Comparison of ENCODE assay signal across 20 mouse cellular contexts in the genomic region with DNA sequence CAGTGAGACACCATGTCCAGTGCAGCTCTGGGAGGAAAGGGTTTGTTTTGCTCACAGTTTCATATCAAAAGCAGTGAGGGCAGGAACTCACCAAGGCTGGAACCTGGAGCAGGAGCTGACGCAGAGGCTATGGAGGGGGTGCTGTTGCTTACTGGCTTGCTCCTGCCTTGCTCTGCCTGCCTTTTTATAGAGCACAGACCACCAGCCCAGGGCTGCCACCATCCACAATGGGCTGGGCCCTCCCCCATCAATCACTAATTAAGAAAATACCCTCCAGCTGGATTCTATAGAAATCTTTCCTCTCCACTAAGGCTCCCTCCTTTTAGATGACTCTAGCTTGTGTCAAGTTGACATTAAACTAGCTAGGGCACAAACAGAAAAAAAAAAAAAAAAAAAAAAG. TPM values are rescaled to one million over a fixed set of nuclear protein-coding genes. Genes with fewer than 3 reads are reported as not detected.
DNase-seq lines count a peak whose midpoint lies in the region; ATAC-seq and TF ChIP-seq lines count a peak whose summit lies in the region.
"Had no signal": no experiment of that assay in that cellular context is flagged by ENCODE, and none has a peak within 500 bp of the region (broad histone marks: within the 10 kb centered on the region; RNA-seq: fewer than 3 reads in every experiment).

No protein-coding gene starts in this region.

- no peak for TF ChIP-seq CTCF in brain, embryonic 14.5 days (IDR thresholded peaks at IDR 0.05; ENCODE audit: borderline replicate concordance, extremely low read depth, insufficient read depth, insufficient read length)

- DNase-seq in forebrain, embryonic 10.5 days (ENCODE audit: extremely low spot score, low spot score): no peak
- peak; percentile 51 for DNase-seq in brain, embryonic 14.5 days (ENCODE audit: low read depth)
- peak; percentile 42 for DNase-seq in embryo, embryonic 11 days
- DNase-seq in urinary bladder, postnatal 36 days (ENCODE audit: low spot score in 2 of 2): no peak
- DNase-seq in adrenal gland, postnatal 36 days: no peak
- DNase-seq: adrenal gland, adult 2 months; adrenal gland, postnatal 25 days; cerebellum, adult 11 months; cerebellum, adult 8-10 months; cerebellum, postnatal 14 days; gastrocnemius, adult 2 months; gastrocnemius, postnatal 25 days; heart, postnatal 36 days; kidney, adult 11 months; kidney, adult 9 months had no signal

- H3K36me3 ChIP-seq in forebrain, embryonic 13.5 days (ENCODE audit: poor library complexity, severe bottlenecking): no peaks in the 10 kb centered on the region
- no peaks in the 10 kb centered on the region for H3K36me3 ChIP-seq in forebrain, embryonic 10.5 days (replicated peaks)
- H3K36me3 ChIP-seq in embryonic facial prominence, embryonic 13.5 days: no peaks in the 10 kb centered on the region
- H3K36me3 ChIP-seq: heart, embryonic 12.5 days; hindbrain, embryonic 13.5 days had no signal

- peaks cover 4% of the 10 kb centered on the region; the same call in 1 of the 2 replicates for H3K4me1 ChIP-seq in forebrain, embryonic 13.5 days
- peaks cover 19% of the 10 kb centered on the region for H3K4me1 ChIP-seq in forebrain, embryonic 10.5 days
- H3K4me1 ChIP-seq in embryonic facial prominence, embryonic 13.5 days: peaks cover 9% of the 10 kb centered on the region; the same call in 1 of the 2 replicates
- H3K4me1 ChIP-seq: heart, embryonic 12.5 days; hindbrain, embryonic 13.5 days had no signal

- TF ChIP-seq POLR2A in brain, embryonic 14.5 days (IDR thresholded peaks at IDR 0.05; ENCODE audit: borderline replicate concordance, extremely low read depth, insufficient read depth, insufficient read length, poor library complexity, severe bottlenecking): no peak

- peaks cover 47% of the 10 kb centered on the region for H3K27me3 ChIP-seq in forebrain, embryonic 13.5 days
- peaks cover 55% of the 10 kb centered on the region for H3K27me3 ChIP-seq in forebrain, embryonic 10.5 days (ENCODE audit: poor library complexity, severe bottlenecking)
- no peaks in the 10 kb centered on the region for H3K27me3 ChIP-seq in embryonic facial prominence, embryonic 13.5 days
- H3K27me3 ChIP-seq: heart, embryonic 12.5 days; hindbrain, embryonic 13.5 days had no signal

- peak; percentile 50; the same call in 1 of the 2 replicates for ATAC-seq in forebrain, embryonic 13.5 days
- no peak for ATAC-seq in embryonic facial prominence, embryonic 13.5 days (ENCODE audit: insufficient number of reproducible peaks, insufficient read depth, low FRiP score, low TSS enrichment, low read depth)
- ATAC-seq: hindbrain, postnatal 0 days had no signal

- 7% methylated on average over 1 of the region's 1 CpGs for WGBS in forebrain, embryonic 13.5 days
- 0% methylated on average over 1 of the region's 1 CpGs for WGBS in forebrain, embryonic 10.5 days
- WGBS in embryonic facial prominence, embryonic 13.5 days: 13% methylated on average over 1 of the region's 1 CpGs

- no peak overlapping the region for H3K4me2 ChIP-seq in forebrain, embryonic 13.5 days
- H3K4me2 ChIP-seq in embryonic facial prominence, embryonic 13.5 days: no peak overlapping the region
- H3K4me2 ChIP-seq: heart, embryonic 12.5 days; hindbrain, embryonic 13.5 days had no signal

- peaks cover 9% of the 10 kb centered on the region; the same call in 1 of the 2 replicates for H3K9me3 ChIP-seq in forebrain, embryonic 13.5 days (replicated peaks)
- peaks cover 12% of the 10 kb centered on the region; the same call in 1 of the 2 replicates for H3K9me3 ChIP-seq in forebrain, embryonic 10.5 days
- H3K9me3 ChIP-seq in embryonic facial prominence, embryonic 13.5 days: no peaks in the 10 kb centered on the region

- no peak overlapping the region for H3K9ac ChIP-seq in forebrain, embryonic 13.5 days
- no peak overlapping the region for H3K9ac ChIP-seq in embryonic facial prominence, embryonic 13.5 days
- H3K9ac ChIP-seq: heart, embryonic 12.5 days; hindbrain, embryonic 13.5 days had no signal

- H3K27ac ChIP-seq in forebrain, embryonic 13.5 days: no peak overlapping the region
- no peak overlapping the region for H3K27ac ChIP-seq in forebrain, embryonic 10.5 days
- H3K27ac ChIP-seq in embryonic facial prominence, embryonic 13.5 days: 0 out of 2 replicates have a peak overlapping the region, but pooled peaks have one; percentile 28
- H3K27ac ChIP-seq: gastrocnemius, adult 2 months; hindbrain, embryonic 13.5 days; hindbrain, postnatal 0 days had no signal

- H3K4me3 ChIP-seq in forebrain, embryonic 13.5 days: no peak overlapping the region
- H3K4me3 ChIP-seq in forebrain, embryonic 10.5 days: no peak overlapping the region
- H3K4me3 ChIP-seq in embryonic facial prominence, embryonic 13.5 days: no peak overlapping the region
- H3K4me3 ChIP-seq: gastrocnemius, adult 2 months; heart, embryonic 12.5 days; hindbrain, embryonic 13.5 days had no signal

RNA-seq across cellular contexts. Expression of gene Rreb1, which starts 8.4 kb away (rescaled TPM):
- 1.6 and 1.7 TPM in 2 replicates for polyA plus RNA-seq in forebrain, embryonic 13.5 days (2015; fragmentation: Nextera tagmentation; extraction: Ambion mirVana)
- polyA plus RNA-seq in forebrain, embryonic 10.5 days (2016; fragmentation: Nextera tagmentation; extraction: Ambion mirVana): 5.5 and 6.6 TPM in 2 replicates
- 5.2 and 8.0 TPM in 2 replicates for polyA plus RNA-seq in brain, embryonic 14.5 days (2012; rRNA removed)
- 13.2 and 15.0 TPM in 2 replicates for polyA plus RNA-seq in embryonic facial prominence, embryonic 13.5 days (2015; fragmentation: Nextera tagmentation; extraction: Ambion mirVana)
- total RNA-seq in adrenal gland, postnatal 36 days (2021): 10 to 100 TPM; 54.1 to 71.5 TPM

Comparison
In these comparisons a context has a peak if more than half of its experiments do, and no peak if none do; other contexts are left out.
1. DNase-seq: peak in brain, embryonic 14.5 days (single experiment) and embryo, embryonic 11 days (single experiment); none in forebrain, embryonic 10.5 days (single experiment), urinary bladder, postnatal 36 days (0 of 2) and adrenal gland, postnatal 36 days (0 of 2).